Mouse (Mus musculus): ENCODE measurements around the gene Ankrd22.
"Not testable (repeated sequence)": the region's sequence is repeated elsewhere in the genome, so short reads cannot be mapped to it uniquely, and the experiment has no call there.

The Ankrd22 gene

DNA sequence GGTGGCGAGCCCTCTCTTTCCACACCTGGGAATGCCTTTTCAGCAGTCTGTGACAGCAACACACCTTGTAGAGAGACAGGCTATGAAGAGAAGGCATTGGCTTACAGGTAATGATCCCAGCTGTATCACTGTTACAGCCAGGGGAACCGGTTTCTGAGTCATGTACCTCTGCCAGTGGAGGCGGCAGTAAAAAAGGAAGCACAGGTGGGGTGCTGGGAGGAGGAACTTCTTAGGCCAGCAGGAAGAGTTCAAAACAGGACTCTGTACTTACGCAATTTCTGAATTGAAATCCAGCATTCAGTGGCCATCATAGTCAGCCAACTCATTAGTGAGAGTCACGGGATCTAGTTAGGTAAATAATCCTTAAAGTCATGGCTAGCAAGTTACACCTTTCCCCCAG lies at the start of gene Ankrd22:
Gene Ankrd22, minus strand, starts transcription at position 163 of the 400 bp plus-strand sequence.
- no peak for DNase-seq (ENCODE audit: low spot score in 2 of 2)

DNA sequence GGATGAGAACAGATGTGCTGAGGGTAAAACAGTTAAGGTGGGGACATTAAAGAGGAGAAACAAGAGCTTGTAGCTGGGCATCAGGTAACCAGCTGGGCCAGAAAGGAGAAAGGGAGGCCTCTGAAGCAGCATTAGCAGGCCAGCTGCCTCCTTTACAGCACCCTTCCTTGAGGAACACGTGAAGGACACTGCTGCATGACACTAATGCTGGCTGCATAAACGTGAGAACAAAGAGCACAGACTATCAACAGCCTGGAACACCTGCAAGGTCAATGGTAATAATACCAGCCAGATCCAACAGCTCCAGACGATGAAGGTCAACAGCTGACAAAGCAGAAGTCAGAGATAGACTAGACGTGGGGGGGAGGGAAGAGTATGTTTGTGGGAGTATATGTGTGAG lies 48.3 kb upstream of the Ankrd22 start:
- no peak for DNase-seq (ENCODE audit: low spot score in 2 of 2)

DNA sequence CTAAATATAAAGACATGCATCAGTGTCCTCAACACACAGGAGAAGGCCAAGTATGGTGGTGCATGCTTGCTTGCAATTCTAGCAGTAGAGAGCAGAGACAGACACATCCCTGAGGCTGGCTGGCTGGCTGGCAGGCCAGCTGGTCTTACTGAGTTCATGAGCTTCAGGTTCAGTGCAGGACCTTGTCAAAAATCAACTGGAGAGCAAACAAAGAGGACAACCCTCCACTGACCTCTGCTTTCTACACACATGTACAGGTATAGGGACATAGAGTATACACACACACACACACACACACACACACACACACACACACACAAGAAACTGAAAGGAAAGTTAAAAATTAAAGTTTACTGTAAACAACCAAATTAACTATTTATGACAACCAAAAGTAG lies 47.4 kb upstream of the Ankrd22 start:
- no peak for DNase-seq (ENCODE audit: low spot score in 2 of 2)

DNA sequence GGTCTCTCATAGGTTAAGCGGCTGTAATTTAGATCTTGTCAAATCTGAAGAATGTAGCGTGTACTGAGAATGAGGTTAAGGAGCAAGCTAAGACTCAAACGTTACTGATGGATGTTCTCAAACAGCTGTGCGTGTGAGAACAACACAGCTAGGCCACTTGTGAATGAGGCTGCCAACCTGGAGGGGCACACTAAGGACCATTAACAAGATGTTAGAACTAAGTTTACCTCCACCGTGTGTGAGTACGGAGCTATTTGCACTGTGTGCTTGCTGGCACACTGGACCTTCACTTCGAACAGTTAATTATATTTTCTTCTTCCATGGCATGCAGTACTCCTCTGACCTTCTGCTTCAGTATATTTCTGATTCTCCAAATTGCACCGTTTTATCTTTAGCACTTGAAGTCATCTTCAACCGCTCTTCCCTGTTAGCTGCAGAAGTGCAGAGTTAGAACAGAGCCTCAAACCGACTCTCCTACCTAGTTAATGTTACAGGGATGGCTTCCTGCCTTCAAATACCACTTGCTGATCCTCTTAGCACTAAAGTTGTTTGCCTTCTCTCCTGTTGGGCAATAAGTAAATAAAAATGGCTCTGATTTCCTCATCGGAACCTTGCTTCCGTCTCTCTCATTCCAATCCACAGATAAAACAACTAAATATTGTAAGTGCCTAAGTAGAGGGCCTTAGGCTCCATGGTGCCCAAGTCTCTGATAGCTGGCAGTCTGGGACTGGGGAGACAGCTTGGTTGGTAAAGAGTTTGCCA lies 46.8 kb upstream of the Ankrd22 start:
- no peak for DNase-seq (ENCODE audit: low spot score in 2 of 2)

DNA sequence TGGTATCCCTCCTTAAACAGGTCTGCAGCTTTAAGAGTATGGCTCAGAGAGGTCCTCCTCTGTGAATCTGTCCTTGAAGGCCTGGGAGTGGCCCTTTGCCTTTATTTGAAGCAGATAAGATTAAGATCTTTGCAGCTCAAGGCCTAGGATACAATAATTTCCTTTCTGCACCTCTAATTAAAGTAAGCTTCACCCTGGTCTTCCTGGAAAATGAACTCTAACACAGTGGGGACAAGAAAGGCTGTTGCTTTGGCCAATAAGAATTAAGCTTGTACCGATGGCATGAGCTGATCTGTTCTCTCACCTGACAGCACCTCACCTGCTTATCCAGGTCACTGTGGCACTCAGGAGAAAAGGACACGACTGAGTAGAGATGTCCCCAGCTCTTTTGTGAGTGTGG lies 45.0 kb upstream of the Ankrd22 start:
- DNase-seq (ENCODE audit: low spot score in 2 of 2) = no peak

DNA sequence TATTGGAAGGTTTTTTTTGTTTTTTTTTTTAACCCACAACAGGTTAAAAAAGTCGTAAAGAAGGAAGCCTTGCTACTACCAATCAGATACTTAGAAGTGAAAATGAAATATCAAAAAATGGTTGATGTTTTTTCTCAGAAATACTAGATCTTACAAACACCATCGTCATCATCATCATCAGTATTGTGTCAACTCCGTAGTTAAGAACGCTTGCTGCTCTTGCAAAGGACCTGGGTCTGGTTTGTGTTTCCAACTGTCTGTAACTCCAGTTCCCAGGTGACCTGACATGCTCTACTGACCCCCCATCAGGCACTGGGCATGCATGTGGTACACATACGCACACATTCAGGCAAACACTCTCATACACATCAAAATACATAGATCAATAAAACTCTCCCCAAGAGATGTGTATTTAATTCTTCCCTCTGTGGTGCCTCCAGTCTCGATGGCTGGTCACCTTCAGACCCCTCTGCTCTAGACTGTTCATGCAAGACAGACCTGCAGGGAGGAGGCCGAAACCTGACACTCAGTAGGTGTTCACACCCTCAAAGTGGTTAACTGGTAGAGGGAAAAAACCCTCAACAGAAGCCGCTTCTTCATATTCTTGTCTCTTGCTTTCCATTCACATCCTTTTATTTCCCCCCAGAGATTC lies 44.2 kb upstream of the Ankrd22 start:
- no peak for DNase-seq (ENCODE audit: low spot score in 2 of 2)

DNA sequence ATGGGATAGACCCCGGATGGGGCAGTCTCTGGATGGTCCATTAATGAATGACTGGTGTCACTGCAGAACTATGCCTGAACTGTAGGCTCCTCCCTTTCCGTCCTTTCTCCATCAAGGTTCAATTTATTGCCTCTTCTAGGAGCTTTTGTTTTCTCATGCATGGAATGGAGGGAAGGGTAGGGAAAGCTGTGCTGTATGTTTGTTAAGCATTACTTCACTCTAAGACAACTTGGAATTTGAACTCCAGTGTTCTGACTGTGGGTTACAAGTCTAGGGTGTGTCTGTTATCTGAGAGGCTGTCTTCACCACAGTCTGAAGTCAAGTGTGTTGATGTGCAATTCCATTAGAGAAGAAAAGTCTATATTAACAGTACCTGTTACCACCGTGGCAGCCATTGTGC lies 43.2 kb upstream of the Ankrd22 start:
- DNase-seq (ENCODE audit: low spot score in 2 of 2) = no peak

DNA sequence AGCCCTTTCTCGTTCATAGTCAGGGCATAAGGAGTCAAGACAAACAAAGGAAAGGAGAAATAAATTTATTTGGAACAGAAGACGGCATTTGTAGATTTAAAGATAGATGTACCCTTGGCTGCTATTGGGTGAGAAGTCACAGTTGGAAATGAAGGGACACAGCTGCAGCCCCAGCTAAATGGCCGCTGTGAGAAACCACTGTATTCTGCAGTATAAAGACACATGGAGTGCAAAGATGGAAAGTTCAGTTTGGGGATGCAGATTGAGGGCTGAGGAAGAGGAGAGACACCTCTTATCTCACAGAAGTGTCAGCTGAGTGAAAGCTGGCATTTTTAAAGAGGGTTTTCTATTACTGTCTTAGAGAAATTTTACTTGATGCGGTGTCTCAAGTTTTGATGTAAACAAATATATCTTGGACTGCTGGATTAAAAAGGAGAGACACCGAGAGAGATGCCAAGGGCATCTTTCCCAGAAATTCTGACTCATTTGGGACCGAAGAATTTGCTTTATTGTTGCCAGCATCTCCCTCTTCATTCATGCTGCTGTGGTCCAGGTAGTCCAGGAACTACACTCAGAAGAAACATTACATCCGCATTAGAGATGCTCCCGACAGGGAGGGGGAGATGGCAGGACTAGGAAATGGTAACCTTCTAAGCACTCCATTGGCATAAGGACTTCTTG lies 41.0 kb upstream of the Ankrd22 start:
- DNase-seq (ENCODE audit: low spot score in 2 of 2) = no peak

DNA sequence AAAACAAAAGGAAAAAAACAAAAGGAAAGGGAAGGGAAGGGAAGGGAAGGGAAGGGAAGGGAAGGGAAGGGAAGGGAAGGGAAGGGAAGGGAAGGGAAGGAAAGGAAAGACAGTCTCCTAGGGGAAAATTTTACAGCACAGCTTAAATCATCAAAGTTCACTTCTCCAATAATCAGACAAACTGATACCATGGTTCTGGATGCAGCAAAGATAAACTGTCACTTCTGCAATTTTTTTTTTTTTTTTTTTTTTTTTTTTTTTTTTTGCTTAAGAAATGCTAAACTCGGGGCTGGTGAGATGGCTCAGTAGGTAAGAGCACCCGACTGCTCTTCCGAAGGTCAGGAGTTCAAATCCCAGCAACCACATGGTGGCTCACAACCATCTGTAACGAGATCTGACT lies 40.3 kb upstream of the Ankrd22 start:
- DNase-seq (ENCODE audit: low spot score in 2 of 2) = not testable (repeated sequence)

DNA sequence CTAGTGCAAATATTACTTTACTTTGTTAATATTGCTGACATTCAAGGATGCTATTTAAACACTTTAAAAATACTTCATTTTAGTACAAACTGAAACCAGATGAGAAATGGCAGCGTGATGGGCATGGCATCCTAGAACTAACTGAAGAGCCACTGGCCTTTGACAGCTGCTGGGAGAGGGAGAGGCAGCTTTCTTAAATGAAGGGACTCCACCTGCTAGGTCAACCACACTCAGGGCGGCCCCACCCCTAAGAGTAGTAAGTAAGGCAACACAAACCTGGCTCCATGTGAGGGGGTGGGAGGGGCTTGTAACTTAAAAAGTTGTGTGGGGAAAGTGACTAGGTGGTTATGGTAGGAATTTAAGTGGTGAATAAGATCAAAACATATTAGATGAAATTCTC lies 36.8 kb upstream of the Ankrd22 start:
- DNase-seq (ENCODE audit: low spot score in 2 of 2) = no peak

DNA sequence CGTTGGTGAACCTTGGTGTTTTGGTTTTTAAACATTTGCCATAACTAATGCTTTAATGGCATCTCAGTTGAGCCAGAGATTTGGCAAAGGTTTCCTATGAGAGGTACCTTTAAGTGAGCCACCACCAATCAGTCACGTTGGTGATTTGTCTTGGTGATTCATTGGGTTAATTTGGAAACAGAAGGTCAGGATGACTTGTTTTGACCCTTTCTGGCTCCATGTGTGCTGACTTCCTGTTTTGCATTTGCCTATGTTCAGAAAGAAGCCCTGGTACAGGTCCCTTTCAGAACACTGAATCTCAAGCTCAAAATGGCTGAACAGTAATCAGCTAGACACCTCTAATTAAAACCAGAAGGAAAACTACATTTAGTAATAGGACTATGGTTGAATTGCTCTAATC lies 33.6 kb upstream of the Ankrd22 start:
- no peak for DNase-seq (ENCODE audit: low spot score in 2 of 2)

DNA sequence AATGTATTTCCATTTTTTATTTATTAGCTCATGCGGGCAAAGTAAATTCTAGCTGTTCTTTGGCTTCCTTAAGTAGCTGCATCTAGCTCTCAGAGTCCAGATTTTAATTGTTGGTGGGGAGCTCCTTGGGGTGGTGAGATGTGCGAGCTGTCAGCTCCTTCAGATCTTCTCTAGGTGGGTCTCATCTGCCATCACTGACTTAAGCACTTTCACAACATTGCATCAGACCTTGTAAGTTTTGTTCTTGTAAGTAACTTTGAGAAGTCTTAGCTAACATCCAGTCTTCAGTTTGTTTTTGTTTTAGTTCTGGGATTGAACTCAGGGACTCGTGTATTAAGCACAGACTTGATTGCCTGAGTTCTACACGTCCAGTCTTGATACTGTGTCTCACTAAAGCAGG lies 33.0 kb upstream of the Ankrd22 start:
- DNase-seq (ENCODE audit: low spot score in 2 of 2) = no peak

DNA sequence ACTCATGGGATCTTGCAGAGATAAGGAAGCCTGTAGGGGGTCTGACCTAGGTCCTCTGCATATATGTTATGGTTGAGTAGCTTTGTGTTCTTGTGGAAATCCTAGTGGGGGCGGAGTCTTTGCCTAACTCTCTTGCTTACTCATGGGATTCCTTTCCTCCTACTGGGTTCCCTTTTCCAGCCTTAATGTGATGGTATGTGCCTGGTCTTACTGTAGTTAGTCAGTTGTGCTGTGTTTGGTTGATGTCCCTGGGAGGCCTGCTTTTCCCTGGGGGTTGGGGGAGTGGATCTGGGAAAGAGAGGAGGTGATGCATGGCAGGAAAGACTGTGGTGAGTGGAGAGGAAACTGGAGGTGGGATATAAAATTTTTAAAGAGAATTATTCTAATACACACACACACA lies 32.2 kb upstream of the Ankrd22 start:
- DNase-seq (ENCODE audit: low spot score in 2 of 2) = no peak

DNA sequence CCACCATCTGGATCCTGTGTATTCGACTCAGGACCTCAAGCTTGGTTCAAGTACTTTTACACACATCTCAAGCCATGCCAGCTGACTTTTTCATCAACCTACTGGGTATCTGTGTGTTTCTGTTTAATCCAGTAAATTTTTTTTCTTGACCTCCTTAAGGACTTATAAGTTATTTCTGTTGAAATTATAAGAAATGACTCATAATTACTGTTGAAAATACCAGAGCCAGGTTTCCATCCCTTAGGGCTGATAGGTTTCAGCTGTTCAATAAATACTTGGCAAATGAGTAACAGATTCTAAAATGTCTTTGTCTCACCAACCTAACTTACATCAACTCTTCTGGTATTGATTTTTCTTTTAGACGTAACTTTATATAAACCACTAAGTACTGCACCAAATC lies 29.2 kb upstream of the Ankrd22 start:
- no peak for DNase-seq (ENCODE audit: low spot score in 2 of 2)

DNA sequence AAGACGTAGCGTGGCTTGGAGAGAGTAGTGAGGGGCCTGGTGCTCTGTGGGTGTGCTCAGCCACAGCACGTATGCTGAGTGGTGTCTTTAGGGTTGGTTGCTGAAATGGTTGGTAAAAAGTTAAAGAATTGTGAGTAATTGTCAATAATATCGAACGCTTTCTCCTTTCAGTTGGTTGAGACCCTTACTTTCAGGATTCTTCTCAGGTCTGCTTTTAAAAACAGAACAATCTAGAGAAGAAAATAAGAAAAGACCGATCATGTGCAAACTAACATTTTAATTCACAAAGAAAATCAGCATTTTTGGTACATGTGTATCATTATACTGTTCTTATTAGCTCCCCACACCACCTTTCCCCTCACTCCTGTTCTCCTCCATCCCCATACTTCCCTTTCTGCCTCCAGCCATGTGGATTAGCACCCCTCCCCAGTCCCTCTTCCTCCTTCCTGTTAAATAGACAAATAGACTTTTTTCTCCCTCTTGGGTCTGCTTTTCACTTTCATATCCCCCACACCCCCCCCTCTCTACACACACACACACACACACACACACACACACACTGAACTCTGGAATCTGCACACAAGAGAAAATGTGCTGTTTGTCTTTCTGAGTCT lies 28.4 kb upstream of the Ankrd22 start:
- no peak for DNase-seq (ENCODE audit: low spot score in 2 of 2)

DNA sequence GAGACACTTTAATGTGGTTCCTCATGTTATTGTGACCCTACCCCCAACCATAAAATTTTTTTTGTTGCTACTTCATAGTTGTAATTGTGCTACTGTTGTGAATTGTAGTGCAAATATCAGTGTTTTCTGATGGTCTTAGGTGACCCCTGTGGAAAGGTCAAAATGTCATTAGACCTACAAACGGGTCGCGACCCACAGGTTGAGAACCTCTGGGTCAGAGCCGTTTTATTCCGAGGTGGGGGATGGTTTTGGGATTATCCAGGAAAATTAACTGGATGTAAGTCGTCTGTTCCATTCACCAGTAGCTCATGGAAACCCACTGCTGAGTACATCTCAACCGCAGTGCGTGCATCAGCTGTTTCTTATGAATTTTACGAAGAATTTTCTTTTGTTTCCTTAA lies 27.8 kb upstream of the Ankrd22 start:
- DNase-seq (ENCODE audit: low spot score in 2 of 2) = no peak

DNA sequence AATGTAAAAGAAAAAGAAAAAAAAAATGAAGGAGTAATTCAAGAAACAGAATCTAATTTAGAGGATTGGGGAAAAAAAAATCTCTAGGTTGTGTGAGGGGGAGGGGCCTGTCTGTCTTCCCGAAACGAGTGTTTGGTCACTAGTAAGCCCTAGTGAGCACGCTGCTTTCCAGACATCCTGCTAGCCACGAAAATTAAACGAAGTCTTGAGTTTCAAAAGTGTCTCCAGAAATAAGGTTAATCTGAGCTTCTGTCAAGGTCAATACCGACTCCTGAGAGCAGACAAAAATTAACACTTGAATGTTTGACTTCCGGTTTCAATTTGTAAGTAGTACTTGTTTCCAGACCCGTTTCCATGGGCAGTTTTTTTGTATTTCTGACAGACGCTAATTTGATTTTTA lies 27.3 kb upstream of the Ankrd22 start:
- no peak for DNase-seq (ENCODE audit: low spot score in 2 of 2)

DNA sequence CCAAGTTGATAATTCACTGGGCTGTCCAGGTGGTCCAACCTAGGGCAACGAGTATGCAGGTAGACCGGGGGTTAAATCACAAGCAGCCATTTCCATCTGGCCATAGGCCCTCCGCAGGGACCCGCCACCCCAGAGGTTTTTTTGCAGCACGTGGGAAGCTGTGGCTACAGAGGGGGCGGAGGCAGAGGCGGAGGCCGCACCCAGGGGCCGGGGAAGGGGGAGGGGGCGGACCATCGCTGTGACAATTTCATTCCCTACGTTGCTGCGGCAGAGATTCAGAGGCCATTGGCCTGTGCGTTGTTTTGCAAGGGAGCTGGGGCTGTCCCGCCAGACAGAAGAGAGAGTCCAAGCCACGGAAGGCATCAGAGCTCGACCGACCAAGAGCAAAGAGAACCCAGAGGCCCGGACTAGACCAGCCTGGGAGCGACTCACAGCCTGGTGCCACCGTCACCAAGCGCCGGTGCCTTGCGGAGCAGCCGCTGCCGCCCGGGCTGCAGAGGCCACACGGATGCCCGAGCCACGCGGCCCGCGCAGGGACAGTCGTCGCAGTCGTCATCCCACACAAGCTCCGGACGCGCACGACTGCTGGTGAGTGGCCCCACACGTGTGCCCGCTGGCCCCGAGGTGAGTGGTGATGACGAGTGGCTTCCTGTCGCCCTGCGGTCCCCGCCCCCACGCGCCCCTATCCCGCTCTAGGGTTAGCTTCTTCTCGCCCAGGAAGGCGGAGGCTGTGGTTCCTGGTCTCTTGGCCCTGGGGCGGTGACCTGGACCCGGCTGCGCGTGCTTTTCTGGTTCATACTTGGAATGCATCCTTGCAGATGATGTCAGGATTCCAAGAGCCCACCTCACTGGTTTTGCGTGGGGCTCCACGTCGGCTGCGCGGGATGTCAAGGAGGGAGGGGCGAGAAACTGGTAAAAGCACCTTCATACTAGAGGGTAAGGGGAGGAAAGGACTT lies 26.4 kb upstream of the Ankrd22 start, which contains the start of gene Stambpl1:
Gene Stambpl1, plus strand, starts transcription at position 222 of the 956 bp plus-strand sequence.
- peak; percentile 69 for DNase-seq (ENCODE audit: low spot score in 2 of 2)

DNA sequence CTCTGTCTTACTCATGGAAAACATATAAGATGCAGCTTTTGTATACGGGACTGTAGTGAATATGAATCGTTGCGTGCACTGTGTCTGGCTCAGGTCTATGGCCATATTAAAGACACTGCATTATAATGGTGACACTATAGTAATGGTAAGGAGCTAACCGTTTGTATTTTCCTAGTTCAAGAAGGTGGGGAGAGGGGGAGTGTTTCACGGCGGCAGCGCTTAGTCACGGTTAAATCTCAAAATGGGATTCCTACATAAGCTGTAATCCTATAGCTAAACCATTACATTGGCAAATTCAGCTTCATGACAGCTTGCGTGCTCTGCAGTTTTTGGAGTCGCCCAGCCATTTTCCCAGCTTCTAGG lies 25.8 kb upstream of the Ankrd22 start:
- no peak for DNase-seq (ENCODE audit: low spot score in 2 of 2)

DNA sequence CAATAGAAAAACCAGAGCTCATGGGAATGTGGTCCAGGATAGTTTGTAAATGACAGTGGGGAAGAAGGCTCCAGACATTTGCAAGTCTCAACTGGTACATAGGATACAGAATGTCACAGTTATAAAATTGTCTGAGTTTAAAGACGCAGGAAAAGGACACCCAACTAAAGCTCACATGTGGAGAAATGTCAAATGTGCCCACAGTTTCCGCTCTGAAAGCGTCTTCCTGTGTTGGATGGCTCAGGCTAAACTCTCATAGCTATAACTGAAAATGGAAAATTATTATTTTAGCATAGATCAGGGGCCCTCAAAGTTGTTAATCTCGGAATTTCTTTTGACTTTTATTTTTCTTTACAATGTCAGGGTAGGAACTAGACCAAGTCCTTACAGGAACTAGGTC lies 21.0 kb upstream of the Ankrd22 start:
- no peak for DNase-seq (ENCODE audit: low spot score in 2 of 2)

DNA sequence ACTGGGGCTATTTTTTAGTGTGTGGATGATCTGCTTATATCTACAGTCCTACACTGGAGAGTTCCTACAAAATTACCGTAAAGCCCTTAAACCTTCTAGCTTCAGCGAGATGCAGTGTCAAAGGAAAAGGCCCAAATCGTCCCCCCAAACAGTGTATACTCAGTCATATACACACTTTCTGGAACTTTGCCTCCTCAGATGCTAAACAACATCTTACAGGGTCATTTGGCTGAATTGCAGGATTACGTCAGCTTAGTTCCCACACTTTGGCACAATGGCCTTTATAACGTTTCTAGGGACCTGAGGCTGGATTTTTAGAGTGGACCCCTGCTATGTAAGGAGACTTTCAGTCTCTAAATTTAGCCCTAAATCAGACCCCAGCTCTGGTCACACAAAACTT lies 16.6 kb upstream of the Ankrd22 start:
- no peak for DNase-seq (ENCODE audit: low spot score in 2 of 2)
